Mouse (Mus musculus): ENCODE measurements around the gene Phldb2.

- TF ChIP-seq CTCF (IDR thresholded peaks at IDR 0.05; ENCODE audit: borderline replicate concordance, control insufficient read depth, extremely low read depth, insufficient read depth, low read length, poor library complexity), result no peak
- TF ChIP-seq POLR2A (IDR thresholded peaks at IDR 0.05; ENCODE audit: control insufficient read depth, extremely low read depth, insufficient read depth, low read length, poor library complexity), result no peak
Measured at GRCm38 (mm10) chr16:45796815-45797214, 156.6 kb downstream of the Phldb2 start.

All from thymus, adult 2 months (tissue).